Mouse (Mus musculus): Measurements from ENCODE around the gene Gpr3.

Gene Gpr3

GRCm38 (mm10) chr4:133200343-133200742 lies 12.0 kb downstream of the Gpr3 start:
- CTCF ChIA-PET: interaction anchor here (1.1 to 1.5 kb wide), 2 partner anchors 26 to 256 kb away, joined by 3 read pairs; no protein-coding TSS in a partner anchor

GRCm38 (mm10) chr4:133199743-133200142 lies 12.6 kb downstream of the Gpr3 start:
- CTCF ChIA-PET: interaction anchor here (0.6 to 1.5 kb wide), 2 partner anchors 106 to 255 kb away, joined by 3 to 5 read pairs; no protein-coding TSS in a partner anchor

- CTCF ChIA-PET: interaction anchor here (0.6 kb wide), 3 partner anchors 55 to 188 kb away, joined by 3 to 12 read pairs (median 3); no protein-coding TSS in a partner anchor
Observed at GRCm38 (mm10) chr4:133198337-133199180, 13.8 kb downstream of the Gpr3 start.

- CTCF ChIA-PET: interaction anchor here (0.6 kb wide), 1 partner anchor 60 kb away, joined by 3 read pairs; no protein-coding TSS in a partner anchor
Observed at GRCm38 (mm10) chr4:133197801-133198286, 14.5 kb downstream of the Gpr3 start.

- CTCF ChIA-PET: no interaction called here
Observed at GRCm38 (mm10) chr4:133197355-133197754, 15.0 kb downstream of the Gpr3 start.

GRCm38 (mm10) chr4:133196852-133197251 lies 15.5 kb downstream of the Gpr3 start:
- CTCF ChIA-PET: interaction anchor here (0.6 kb wide), 1 partner anchor 43 kb away, joined by 5 read pairs; no protein-coding TSS in a partner anchor

GRCm38 (mm10) chr4:133196136-133196535 lies 16.2 kb downstream of the Gpr3 start:
- CTCF ChIA-PET: interaction anchor here (0.5 to 0.6 kb wide), 3 partner anchors 17 to 120 kb away, joined by 3 to 5 read pairs (median 5); no protein-coding TSS in a partner anchor

GRCm38 (mm10) chr4:133195014-133195413 lies 17.3 kb downstream of the Gpr3 start:
- CTCF ChIA-PET: no interaction called here

GRCm38 (mm10) chr4:133194482-133194881 lies 17.9 kb downstream of the Gpr3 start:
- CTCF ChIA-PET: no interaction called here

GRCm38 (mm10) chr4:133189396-133189795 lies 22.9 kb downstream of the Gpr3 start:
- CTCF ChIA-PET: no interaction called here

GRCm38 (mm10) chr4:133186856-133187255 lies 25.5 kb downstream of the Gpr3 start:
- CTCF ChIA-PET: interaction anchor here (1.0 kb wide), 1 partner anchor 8 kb away, joined by 4 read pairs; no protein-coding TSS in a partner anchor

GRCm38 (mm10) chr4:133185893-133186292 lies 26.4 kb downstream of the Gpr3 start:
- CTCF ChIA-PET: interaction anchor here (0.6 kb wide), 1 partner anchor 43 kb away, joined by 7 read pairs; no protein-coding TSS in a partner anchor

- CTCF ChIA-PET: interaction anchor here (0.6 to 0.7 kb wide), 3 partner anchors 43 to 195 kb away, joined by 3 to 7 read pairs (median 4); no protein-coding TSS in a partner anchor
Observed at GRCm38 (mm10) chr4:133184898-133185665, 27.3 kb downstream of the Gpr3 start.

- CTCF ChIA-PET: interaction anchor here (0.5 to 0.7 kb wide), 2 partner anchors 14 to 60 kb away, joined by 3 read pairs; no protein-coding TSS in a partner anchor
Observed at GRCm38 (mm10) chr4:133184031-133184897, 28.1 kb downstream of the Gpr3 start.

- CTCF ChIA-PET: no interaction called here
Observed at GRCm38 (mm10) chr4:133182439-133183033, 29.8 kb downstream of the Gpr3 start.

GRCm38 (mm10) chr4:133179258-133179657 lies 33.1 kb downstream of the Gpr3 start:
- CTCF ChIA-PET: interaction anchor here (1.1 kb wide), 1 partner anchor 8 kb away, joined by 4 read pairs; no protein-coding TSS in a partner anchor

GRCm38 (mm10) chr4:133178305-133178704 lies 34.0 kb downstream of the Gpr3 start:
- CTCF ChIA-PET: interaction anchor here (0.5 to 1.1 kb wide), 2 partner anchors 9 to 174 kb away, joined by 3 to 4 read pairs; no protein-coding TSS in a partner anchor

- CTCF ChIA-PET: interaction anchor here (0.5 to 0.7 kb wide), 3 partner anchors 34 to 569 kb away, joined by 3 to 6 read pairs (median 3); no protein-coding TSS in a partner anchor
Observed at GRCm38 (mm10) chr4:133176761-133177403, 35.5 kb downstream of the Gpr3 start.

GRCm38 (mm10) chr4:133175998-133176760 lies 36.2 kb downstream of the Gpr3 start:
- CTCF ChIA-PET: interaction anchor here (1.1 kb wide), 1 partner anchor 37 kb away, joined by 3 read pairs; no protein-coding TSS in a partner anchor
